Mouse (Mus musculus) heart, adult 2 months (tissue): Measurements from ENCODE around the gene Snx25. TPM values are rescaled to one million over a fixed set of nuclear protein-coding genes. Genes with fewer than 3 reads are reported as not detected.
A peak's percentile ranks its signal among the peaks of the same experiment; 100 is the strongest.

Experiments used
- DNase-seq, 2 experiments: peaks; one replicate each; pipeline ENCODE4 v3.0.0; 2021
- H3K27ac ChIP-seq: fragments of 200-600 bp; 2 replicates; pipeline ENCODE4 v1.8.1; 2022
- H3K27me3 ChIP-seq: fragments of 200-500 bp; 2 replicates; pipeline ENCODE4 v1.6.1; 2012; ENCODE audit warnings: mild to moderate bottlenecking, low read length, inconsistent platforms, mixed read lengths; ENCODE audit not compliant: control insufficient read depth, insufficient read depth
- H3K36me3 ChIP-seq: fragments of 200-500 bp; 2 replicates; pipeline ENCODE4 v1.6.1; 2012; ENCODE audit warnings: low read length, inconsistent platforms; ENCODE audit not compliant: control insufficient read depth, insufficient read depth
- H3K4me1 ChIP-seq: fragments of 200-500 bp; 2 replicates; pipeline ENCODE4 v1.6.1; 2011; ENCODE audit warnings: low read length; ENCODE audit not compliant: control insufficient read depth, insufficient read depth
- H3K4me3 ChIP-seq: fragments of 200-600 bp; 2 replicates; pipeline ENCODE4 v1.8.1; 2022
- H3K79me2 ChIP-seq: fragments of 200-500 bp; replicated peaks from 2 replicates; pipeline ENCODE4 v1.6.1; 2012; ENCODE audit warnings: mild to moderate bottlenecking, inconsistent platforms, low read length, moderate library complexity, mixed read lengths; ENCODE audit not compliant: control insufficient read depth, insufficient read depth
- H3K9ac ChIP-seq: fragments of 200-500 bp; 2 replicates; pipeline ENCODE4 v1.6.1; 2012; ENCODE audit warnings: low read depth, mild to moderate bottlenecking, control low read depth, inconsistent platforms, low read length, mixed read lengths
- CTCF ChIP-seq: fragments of 200-600 bp; IDR thresholded peaks from 2 replicates; pipeline ENCODE4 v1.8.1; 2022; ENCODE audit warnings: antibody characterized with exemption, mild to moderate bottlenecking, moderate library complexity
- EP300 ChIP-seq: fragments of 200-500 bp; IDR thresholded peaks from 2 replicates; pipeline ENCODE4 v1.6.1; 2011; ENCODE audit warnings: low read depth, low read length, control low read depth; ENCODE audit not compliant: insufficient read depth
- POLR2A ChIP-seq: fragments of 200-500 bp; IDR thresholded peaks from 2 replicates; pipeline ENCODE4 v1.6.1; 2011; ENCODE audit warnings: mild to moderate bottlenecking, low read depth, low read length, control low read depth; ENCODE audit not compliant: insufficient read depth
- WGBS: fragments of 180-500 bp; shearing (Covaris S2); methylation state at CpG from one replicate; pipeline ENCODE4 v1.1.7; 2018; 5-methylcytosine and 5-hydroxymethylcytosine counted together
- intact Hi-C: fragments of 180-260 bp; cut with DNase I; formaldehyde crosslinking; loops from one replicate; pipeline ENCODE4 v1.15.1; 2025
- polyA plus RNA-seq: library from polyadenylated mRNA; depleted of rRNA; stranded (reverse); fragments of >200 nt; gene quantifications from 2 replicates; pipeline ENCODE4 v1.2.3, GENCODE M21; 2012
- total RNA-seq, 2 experiments: library from RNA; stranded (reverse); gene quantifications; 2 replicates each; pipeline ENCODE4 v1.2.3; 2021

Gene Snx25
- total and polyA plus RNA-seq, 3 experiments, result 3.2 to 8.8 (median 7.1) TPM

DNA sequence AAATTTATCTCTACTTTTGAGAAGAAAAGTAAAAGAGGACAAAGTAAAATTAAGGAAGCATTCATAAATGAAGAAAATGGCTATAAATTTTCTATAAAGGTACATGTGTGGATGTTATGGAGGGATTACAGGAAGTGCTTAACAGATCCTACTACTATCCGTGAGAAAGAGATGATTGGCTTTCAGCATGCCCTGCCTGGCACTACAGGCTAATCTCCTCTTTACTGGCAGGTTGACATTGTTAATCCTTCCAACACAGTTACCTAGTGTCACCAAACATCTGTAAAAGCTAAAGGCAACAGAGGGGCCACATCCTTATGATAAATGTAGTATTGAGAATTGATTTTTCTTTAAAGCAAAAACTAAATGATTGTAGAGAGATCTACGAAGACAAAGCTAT, 21.7 kb upstream of the Snx25 start:
- H3K27ac ChIP-seq, result no peak overlapping the region
- peaks cover 2% of the 10 kb centered on the region; the same call in 1 of the 2 replicates for H3K79me2 ChIP-seq
- H3K27me3 ChIP-seq, result no peaks in the 10 kb centered on the region
- no peaks in the 10 kb centered on the region for H3K4me1 ChIP-seq
- H3K9ac ChIP-seq, result no peak overlapping the region
- H3K4me3 ChIP-seq, result no peak overlapping the region
- no peaks in the 10 kb centered on the region; the same call in none of the 2 replicates for H3K36me3 ChIP-seq
- intact Hi-C loops, result no loop called here
- 72% methylated on average over 2 of the region's 2 CpGs for WGBS
- TF ChIP-seq CTCF (no peak), POLR2A (no peak), EP300 (no peak)
- DNase-seq, result no peak

DNA sequence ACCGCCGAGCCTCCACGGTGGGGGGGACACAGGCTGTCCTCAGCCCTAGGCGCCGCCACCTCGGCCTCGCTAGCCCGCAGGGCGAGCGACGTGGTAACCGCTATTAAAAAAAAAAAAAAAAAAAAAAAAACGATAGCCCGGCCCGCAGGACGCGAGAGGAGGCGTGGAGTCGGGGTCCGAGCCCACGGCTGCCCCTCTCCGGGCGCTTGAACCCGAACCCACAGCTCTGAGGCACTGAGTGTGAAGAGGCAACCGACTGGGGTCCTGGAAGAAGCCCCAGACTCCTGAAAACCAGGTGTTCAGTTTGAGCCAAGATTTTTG, 11.9 kb upstream of the Snx25 start:
- Histone ChIP-seq H3K27me3 (no peaks in the 10 kb centered on the region), H3K79me2 (no peaks in the 10 kb centered on the region; the same call in 1 of the 2 replicates), H3K9ac (peak overlapping the region; percentile 97), H3K4me3 (peak overlapping the region; percentile 89), H3K4me1 (peaks cover 1% of the 10 kb centered on the region; the same call in 1 of the 2 replicates), H3K27ac (peak overlapping the region; percentile 81), H3K36me3 (0 out of 2 replicates have a peak, but pooled peaks cover 4% of the 10 kb centered on the region)
- TF ChIP-seq POLR2A, result no peak
- no peak for TF ChIP-seq CTCF
- TF ChIP-seq EP300, result no peak
- no peak for DNase-seq
- intact Hi-C loops, result loop anchor here (1.0 kb wide), 1 partner anchor 12 kb away; the partner anchor contains the start of gene Snx25
- under 1% methylated on average over 25 of the region's 25 CpGs for WGBS

DNA sequence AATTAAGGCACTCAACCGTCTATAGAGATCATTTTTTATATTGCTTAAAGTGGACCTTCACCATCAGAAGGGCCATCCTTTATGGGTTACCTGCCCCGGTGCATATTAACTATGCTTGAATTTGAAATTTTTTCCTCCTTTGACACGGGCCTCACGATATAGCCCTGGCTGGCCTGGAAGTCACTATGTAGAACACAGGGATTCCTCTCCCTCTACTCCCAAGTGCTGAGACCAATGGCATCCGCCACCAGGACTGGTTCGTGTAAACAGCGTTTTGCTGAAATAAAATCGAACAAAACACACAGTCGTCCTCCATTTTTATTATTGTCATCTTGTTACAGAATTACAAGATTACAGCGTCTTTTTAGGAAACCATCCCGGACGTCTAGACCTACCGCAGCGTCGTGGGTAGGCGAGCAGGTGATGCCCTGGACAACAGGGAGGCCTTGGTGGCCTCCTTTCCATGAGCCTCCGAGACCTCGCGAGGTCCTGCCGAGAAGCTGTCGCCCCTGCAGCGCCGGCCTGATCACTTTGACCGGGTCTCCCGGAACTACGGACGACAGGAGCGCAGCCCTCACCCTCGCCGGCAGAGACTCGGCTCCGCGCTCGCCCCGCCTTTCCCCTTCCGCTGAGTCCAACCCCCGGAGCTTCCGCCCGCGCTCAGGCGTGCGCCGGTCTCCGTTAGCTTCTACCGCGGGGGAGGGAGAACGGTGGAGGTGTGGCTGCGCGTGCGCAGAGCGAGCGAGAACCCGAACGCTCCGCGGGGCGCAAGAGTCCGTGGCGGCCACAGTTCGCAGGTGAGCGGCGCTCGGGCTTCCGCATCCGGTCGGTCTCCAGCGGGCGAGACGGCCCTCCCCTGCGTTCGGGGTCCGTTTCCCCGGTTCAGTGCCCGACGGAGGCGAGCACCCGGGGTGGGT, 11.3 kb upstream of the Snx25 start:
- TF ChIP-seq CTCF (no peak), EP300 (0 out of 2 replicates have a peak, but pooled peaks have one; percentile 33), POLR2A (peak; percentile 98)
- Histone ChIP-seq H3K27ac (peak overlapping the region; percentile 81), H3K4me1 (peaks cover 1% of the 10 kb centered on the region; the same call in 1 of the 2 replicates), H3K36me3 (0 out of 2 replicates have a peak, but pooled peaks cover 4% of the 10 kb centered on the region), H3K4me3 (peak overlapping the region; percentile 89), H3K79me2 (no peaks in the 10 kb centered on the region; the same call in 1 of the 2 replicates), H3K27me3 (no peaks in the 10 kb centered on the region), H3K9ac (peak overlapping the region; percentile 97)
- WGBS, result 2% methylated on average over 77 of the region's 77 CpGs
- DNase-seq, result peak; percentile 97 to 98
- intact Hi-C loops, result loop anchor here (1.0 kb wide), 1 partner anchor 11 kb away; the partner anchor contains the start of gene Snx25

DNA sequence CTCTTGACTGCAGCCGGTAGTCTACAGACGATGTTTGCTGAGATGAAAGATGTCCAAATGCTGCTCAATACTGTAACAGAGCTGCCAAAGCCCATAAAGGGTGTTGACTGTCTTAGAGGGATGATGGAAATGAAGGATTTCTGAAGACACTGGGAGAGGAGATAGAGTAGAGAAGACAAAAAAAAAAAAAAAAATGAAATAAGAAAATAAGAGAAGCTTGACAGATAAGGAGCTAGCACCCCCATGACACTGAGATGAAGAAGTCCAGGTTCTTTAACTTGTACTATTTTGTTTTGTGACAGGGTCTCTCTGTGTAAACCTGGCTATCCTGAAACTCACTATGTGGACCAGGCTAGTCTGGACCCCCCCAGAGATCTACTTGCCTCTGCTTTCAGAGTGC, 1.1 kb upstream of the Snx25 start:
- Histone ChIP-seq H3K27ac (peak overlapping the region; percentile 61; the same call in 1 of the 2 replicates), H3K79me2 (no peaks in the 10 kb centered on the region), H3K4me3 (peak overlapping the region; percentile 72), H3K36me3 (peaks cover 2% of the 10 kb centered on the region), H3K27me3 (no peaks in the 10 kb centered on the region), H3K9ac (no peak overlapping the region), H3K4me1 (peaks cover 4% of the 10 kb centered on the region)
- WGBS, result 11% methylated on average over 2 of the region's 2 CpGs
- intact Hi-C loops, result no loop called here
- DNase-seq, result no peak
- TF ChIP-seq EP300 (no peak), POLR2A (no peak), CTCF (no peak)

DNA sequence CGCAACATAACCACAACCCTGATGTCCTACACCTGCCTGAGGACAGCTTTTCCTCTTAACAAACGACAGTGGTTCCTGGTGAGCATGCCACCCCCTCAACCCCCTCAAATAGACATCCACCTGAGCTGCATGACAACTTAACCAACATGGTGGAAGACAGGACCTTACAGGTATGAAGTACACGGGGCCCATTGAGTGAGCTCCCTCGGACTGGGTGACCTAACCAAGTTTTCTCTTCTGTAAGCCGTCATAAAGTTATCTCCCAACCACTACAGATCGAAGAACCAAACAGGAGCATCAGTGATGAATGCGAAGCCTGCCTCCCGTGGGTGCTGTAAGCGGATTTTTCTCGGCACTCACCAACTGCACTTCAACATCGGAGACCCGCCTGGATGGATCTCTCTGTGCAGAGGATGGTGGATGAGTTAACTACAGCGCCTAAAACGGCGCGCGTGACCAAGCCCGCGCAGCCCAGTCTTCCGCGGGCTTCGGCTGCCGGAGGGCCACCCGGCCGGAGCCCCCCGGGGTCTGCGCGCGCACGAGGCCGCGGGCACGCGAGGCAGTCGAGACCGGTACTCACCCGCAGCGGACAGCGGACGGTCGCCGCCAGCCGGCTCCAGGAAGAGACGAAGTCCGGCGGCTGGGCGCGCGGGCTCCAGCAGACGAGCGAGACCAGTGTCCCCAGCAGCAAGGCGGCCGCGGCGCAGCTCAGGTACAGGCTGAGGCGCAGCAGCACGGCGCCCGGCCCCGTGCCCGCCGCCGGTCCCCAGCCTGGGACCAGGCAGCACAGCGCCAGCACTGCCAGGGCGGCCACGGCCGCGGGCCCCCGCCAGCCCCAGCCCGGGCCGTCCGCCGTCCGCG, 527 bp downstream of the Snx25 start, which contains the start of gene Cfap97:
Cfap97 (plus strand) TSS at position 570 of the 861 bp plus-strand sequence.
- intact Hi-C loops, result loop anchor here (1.0 kb wide), 2 partner anchors 12 to 152 kb away; partner anchors contain the start of gene Lrp2bp
- Histone ChIP-seq H3K79me2 (no peaks in the 10 kb centered on the region), H3K27me3 (no peaks in the 10 kb centered on the region), H3K9ac (peak within 1 kb of the TSS; percentile 97), H3K4me1 (peaks cover 4% of the 10 kb centered on the region), H3K27ac (peak within 1 kb of the TSS; percentile 61), H3K4me3 (peak within 1 kb of the TSS; percentile 72), H3K36me3 (peaks cover 2% of the 10 kb centered on the region)
- no peak for TF ChIP-seq POLR2A
- no peak for TF ChIP-seq EP300
- TF ChIP-seq CTCF, result no peak
- WGBS, result 1% methylated on average over 71 of the region's 75 CpGs
- DNase-seq, result peak; percentile 63 to 74
